Mouse (Mus musculus) T-helper 1 cell (primary cell): Measurements from ENCODE around the gene Psmd6.

Source experiments
- in situ Hi-C: fragments of 300-600 bp; cut with MboI, MseI; formaldehyde crosslinking; loops from one replicate; pipeline ENCODE4 v1.15.1; 2025; ENCODE audit warnings: high pct_unique_total_duplicates

Gene Psmd6

DNA sequence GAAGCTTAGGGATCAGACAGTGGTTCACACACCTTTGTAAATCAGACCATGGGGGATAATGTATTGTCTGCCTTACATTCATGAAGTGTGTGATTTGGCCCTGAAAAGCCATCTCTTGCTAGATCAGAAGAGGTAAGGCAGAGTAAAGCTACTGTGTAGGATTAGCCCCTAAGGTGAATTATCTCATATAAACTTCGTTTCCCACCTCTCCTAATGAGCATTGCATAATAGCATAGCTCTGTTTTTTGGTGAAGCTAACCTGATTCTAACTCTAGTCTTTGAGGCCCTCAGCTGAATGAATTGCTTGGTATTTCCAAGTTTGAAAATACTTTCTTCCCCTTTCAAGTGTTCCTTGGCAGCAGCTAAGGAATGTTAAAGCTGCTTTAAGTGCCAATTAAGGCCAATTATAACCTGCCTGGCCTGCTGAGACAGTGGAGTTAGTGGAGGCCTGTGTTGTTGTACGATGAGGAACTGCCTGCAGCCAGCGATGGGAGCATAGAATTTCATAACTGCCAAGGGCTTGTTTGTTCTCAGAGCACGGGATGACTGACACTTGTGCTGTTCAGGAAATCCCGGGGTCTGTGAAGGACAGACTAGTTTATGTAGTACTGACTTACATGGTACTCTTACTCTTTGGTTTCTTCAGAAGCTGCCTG is 56.2 kb downstream of the Psmd6 start:
- in situ Hi-C loops = no loop called here

DNA sequence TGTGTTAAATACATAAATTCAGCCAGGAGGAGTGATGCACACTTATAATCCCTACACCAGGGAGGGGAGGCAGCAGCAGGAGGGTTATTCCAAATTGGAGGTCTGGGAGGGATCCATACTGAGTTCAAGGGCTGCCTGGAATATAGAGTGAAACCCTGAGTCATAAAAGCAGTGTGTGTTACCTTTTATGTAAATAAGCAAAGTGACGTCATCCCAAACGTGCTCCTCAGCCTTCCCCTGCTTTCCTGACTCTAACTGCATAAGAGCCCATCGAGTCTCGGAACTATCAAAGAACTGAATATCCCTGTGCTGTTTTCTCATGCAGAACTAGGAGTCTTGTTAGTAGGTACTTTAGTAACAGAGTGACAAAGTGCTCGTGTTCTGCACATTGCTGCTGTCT is 57.4 kb downstream of the Psmd6 start:
- in situ Hi-C loops = no loop called here

DNA sequence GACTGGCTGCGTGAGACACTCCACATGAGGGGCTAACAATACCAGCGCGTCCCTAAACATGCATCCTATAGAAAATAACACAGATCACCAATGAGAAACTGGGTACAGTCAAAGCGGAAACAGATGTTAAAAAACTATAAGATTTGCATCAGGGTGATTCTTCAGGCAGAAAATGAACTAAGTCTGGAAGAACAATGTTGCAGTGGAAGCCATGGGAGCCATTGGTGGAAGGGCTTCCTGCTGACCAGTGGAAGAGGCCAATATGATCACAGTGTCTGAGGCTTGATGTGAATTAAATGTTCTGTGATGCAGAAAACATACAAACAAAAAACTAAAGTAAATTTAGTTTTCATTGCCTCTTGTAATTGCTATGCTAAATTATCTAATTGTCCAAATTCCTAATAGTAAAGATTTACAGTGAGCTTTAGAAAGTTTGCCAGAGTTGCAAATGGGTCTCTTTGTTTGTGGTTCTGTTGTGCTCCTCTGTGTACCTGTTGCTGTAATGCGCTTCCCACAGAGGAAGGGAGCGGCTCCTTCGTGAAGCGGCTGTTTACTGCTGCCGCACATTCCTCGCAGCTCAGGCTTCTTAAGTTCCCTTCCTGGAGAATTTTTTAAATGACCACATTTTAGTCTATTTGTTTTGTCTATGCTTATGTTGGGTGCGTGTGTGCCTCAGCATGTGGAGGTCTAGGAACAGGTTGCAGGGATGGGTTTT is 58.1 kb downstream of the Psmd6 start:
- in situ Hi-C loops = no loop called here
